Mouse (Mus musculus): Measurements from ENCODE around the gene Tmem110. TPM values are rescaled to one million over a fixed set of nuclear protein-coding genes. Genes with fewer than 3 reads are reported as not detected.

The Tmem110 gene
- total and polyA plus RNA-seq, 3 experiments = 11.6 to 21.0 TPM; not detected in 1

- no peaks in the 10 kb centered on the region; a peak in 1 of 4 replicates for H3K36me3 ChIP-seq (ENCODE audit: control insufficient read depth in 1 of 2, insufficient read depth in 2 of 2, low read length in 2 of 2)
- H3K79me2 ChIP-seq (ENCODE audit: control insufficient read depth, insufficient read depth, low read length, poor library complexity) = no peaks in the 10 kb centered on the region
- H3K9me3 ChIP-seq (replicated peaks; ENCODE audit: insufficient read depth, low read length) = no peaks in the 10 kb centered on the region
- H3K4me3 ChIP-seq (ENCODE audit: control insufficient read depth in 1 of 2, insufficient read depth in 1 of 2, low read depth in 2 of 2, low read length in 2 of 2) = no peak overlapping the region
- no peaks in the 10 kb centered on the region for H3K27me3 ChIP-seq (ENCODE audit: control insufficient read depth in 1 of 2, insufficient read depth in 2 of 2, low read length in 2 of 2)
- H3K27ac ChIP-seq (ENCODE audit: control insufficient read depth, low read depth, low read length) = no peak overlapping the region
- H3K4me1 ChIP-seq (ENCODE audit: control insufficient read depth in 1 of 2, insufficient read depth in 2 of 2, low read length in 2 of 2) = no peaks in the 10 kb centered on the region; a peak in 2 of 4 replicates
- no peak for DNase-seq (ENCODE audit: low read depth, low spot score)
- H3K9ac ChIP-seq (ENCODE audit: control insufficient read depth, low read depth, low read length, poor library complexity, severe bottlenecking) = no peak overlapping the region
- TF ChIP-seq MAFK (IDR thresholded peaks at IDR 0.05; ENCODE audit: borderline replicate concordance, low read depth, low read length) (no peak), MAX (IDR thresholded peaks at IDR 0.05; ENCODE audit: low read length) (no peak), POLR2AphosphoS5 (IDR thresholded peaks at IDR 0.05; ENCODE audit: borderline replicate concordance, low read depth, low read length) (no peak), POLR2AphosphoS2 (IDR thresholded peaks at IDR 0.05; ENCODE audit: low read length) (no peak), BHLHE40 (IDR thresholded peaks at IDR 0.05; ENCODE audit: borderline replicate concordance, low read depth, low read length) (no peak), TBP (IDR thresholded peaks at IDR 0.05; ENCODE audit: low read depth, low read length) (no peak), MAZ (IDR thresholded peaks at IDR 0.05; ENCODE audit: low read depth, low read length) (no peak), ZNF384 (IDR thresholded peaks at IDR 0.05; ENCODE audit: low read depth, low read length) (no peak), SIN3A (IDR thresholded peaks at IDR 0.05; ENCODE audit: low read length) (no peak), MEF2A (IDR thresholded peaks at IDR 0.05; ENCODE audit: extremely low read depth, insufficient replicate concordance, low read depth, low read length, poor library complexity, severe bottlenecking) (no peak)
Measured at GRCm38 (mm10) chr14:30870206-30871147, 45.1 kb downstream of the Tmem110 start.

GRCm38 (mm10) chr14:30874095-30874700 lies 48.8 kb downstream of the Tmem110 start:
- no peak for TF ChIP-seq POLR2AphosphoS2 (IDR thresholded peaks at IDR 0.05; ENCODE audit: low read length)
- no peak for TF ChIP-seq TBP (IDR thresholded peaks at IDR 0.05; ENCODE audit: low read depth, low read length)
- TF ChIP-seq SIN3A (IDR thresholded peaks at IDR 0.05; ENCODE audit: low read length) = no peak
- no peak for TF ChIP-seq JUND (IDR thresholded peaks at IDR 0.05; ENCODE audit: low read depth, low read length)
- TF ChIP-seq EP300 (IDR thresholded peaks at IDR 0.05; ENCODE audit: low read depth in 1 of 2, low read length in 2 of 2) = no peak
- no peak for TF ChIP-seq ZKSCAN1 (IDR thresholded peaks at IDR 0.05; ENCODE audit: low read depth, low read length)
- TF ChIP-seq CHD2 (IDR thresholded peaks at IDR 0.05; ENCODE audit: low read length) = no peak
- no peak for TF ChIP-seq MAX (IDR thresholded peaks at IDR 0.05; ENCODE audit: low read length)
- no peak for TF ChIP-seq CTCF (IDR thresholded peaks at IDR 0.05 in 2 of 3, conservative IDR thresholded peaks at IDR 0.05 in 1 of 3; ENCODE audit: control insufficient read depth in 1 of 3, insufficient read depth in 1 of 3, low read depth in 2 of 3, low read length in 3 of 3, poor library complexity in 1 of 3, severe bottlenecking in 1 of 3)
- no peak for TF ChIP-seq ZC3H11A (IDR thresholded peaks at IDR 0.05; ENCODE audit: low read depth, low read length)
- TF ChIP-seq ZNF384 (IDR thresholded peaks at IDR 0.05; ENCODE audit: low read depth, low read length) = no peak
- Histone ChIP-seq H3K36me3 (ENCODE audit: control insufficient read depth in 1 of 2, insufficient read depth in 2 of 2, low read length in 2 of 2) (no peaks in the 10 kb centered on the region; a peak in 1 of 4 replicates), H3K4me3 (ENCODE audit: control insufficient read depth in 1 of 2, insufficient read depth in 1 of 2, low read depth in 2 of 2, low read length in 2 of 2) (no peak overlapping the region), H3K27ac (ENCODE audit: control insufficient read depth, low read depth, low read length) (no peak overlapping the region), H3K9me3 (replicated peaks; ENCODE audit: insufficient read depth, low read length) (no peaks in the 10 kb centered on the region), H3K9ac (ENCODE audit: control insufficient read depth, low read depth, low read length, poor library complexity, severe bottlenecking) (no peak overlapping the region), H3K4me1 (ENCODE audit: control insufficient read depth in 1 of 2, insufficient read depth in 2 of 2, low read length in 2 of 2) (no peaks in the 10 kb centered on the region; a peak in 2 of 4 replicates), H3K27me3 (ENCODE audit: control insufficient read depth in 1 of 2, insufficient read depth in 2 of 2, low read length in 2 of 2) (no peaks in the 10 kb centered on the region), H3K79me2 (ENCODE audit: control insufficient read depth, insufficient read depth, low read length, poor library complexity) (no peaks in the 10 kb centered on the region)
- no peak for DNase-seq (ENCODE audit: low read depth, low spot score)
